Mouse (Mus musculus) CH12F3 (cell line): ENCODE measurements around the gene Gm14085.
"Not testable (repeated sequence)": the region's sequence is repeated elsewhere in the genome, so short reads cannot be mapped to it uniquely, and the experiment has no call there.

ENCODE experiments used
- in situ Hi-C: fragments of 300-500 bp; cut with MboI; formaldehyde crosslinking; loops from 2 replicates; pipeline ENCODE4 v1.14.3; 2020; ENCODE audit warnings: low sequenced_read_pairs

Gene Gm14085

DNA sequence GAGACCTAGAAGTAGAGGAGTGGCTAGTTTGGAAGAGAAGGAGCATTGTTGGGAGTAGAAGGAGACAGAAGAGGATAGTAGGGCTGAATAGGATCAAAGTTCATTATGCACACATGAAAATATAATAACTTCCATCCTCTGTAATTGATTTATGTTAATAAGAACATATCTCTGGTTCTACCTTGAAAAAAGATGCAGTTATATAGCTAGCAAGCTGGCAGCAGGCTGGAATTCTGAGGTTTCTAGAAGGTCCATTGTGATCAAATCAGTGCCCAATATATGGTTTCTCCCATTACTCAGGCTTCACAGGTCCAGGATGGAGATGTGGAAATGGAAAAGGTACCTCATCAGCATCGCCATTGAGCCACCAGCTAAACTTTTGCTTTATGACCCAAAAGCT, at the start of gene Gm14085:
Gene Gm14085 (plus strand): TSS at position 301 of the 400 bp plus-strand sequence.
- in situ Hi-C loops: no loop called here

DNA sequence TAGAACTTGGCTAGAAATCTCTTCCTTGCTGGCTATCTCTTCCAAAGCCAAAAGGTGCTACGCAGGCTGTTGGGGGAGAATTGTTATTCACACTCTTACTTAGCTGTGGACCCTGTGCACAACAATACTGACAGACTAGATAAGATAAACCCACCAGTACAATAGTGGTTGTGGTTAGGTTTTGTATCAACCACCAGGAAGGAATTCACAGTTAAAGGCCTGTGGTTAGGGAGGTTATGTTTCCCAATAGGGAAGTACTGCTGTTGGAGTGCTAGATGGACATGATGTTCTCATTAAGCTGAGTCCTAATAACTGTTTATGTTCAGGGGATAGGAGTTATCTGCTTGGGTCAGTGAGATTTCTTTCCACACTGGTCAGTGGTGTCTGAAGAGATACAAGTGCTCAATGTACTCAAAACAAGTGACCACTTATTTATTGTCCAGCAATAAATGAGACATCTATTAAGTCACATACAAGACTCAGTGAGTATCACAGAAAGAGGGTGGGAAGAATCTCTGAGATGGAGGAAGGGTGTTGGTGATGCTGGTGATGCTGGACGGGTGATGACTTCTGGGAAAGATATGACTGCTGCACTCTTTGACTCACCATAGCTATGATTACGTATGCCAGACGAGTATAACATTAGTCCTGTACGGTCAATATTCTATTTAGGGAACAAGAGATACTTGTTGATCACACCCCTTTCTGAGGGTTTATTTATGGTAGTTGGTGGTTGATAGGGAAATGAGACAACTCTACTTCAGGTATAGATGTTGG, 45.8 kb upstream of the Gm14085 start:
- in situ Hi-C loops: not testable (repeated sequence)

DNA sequence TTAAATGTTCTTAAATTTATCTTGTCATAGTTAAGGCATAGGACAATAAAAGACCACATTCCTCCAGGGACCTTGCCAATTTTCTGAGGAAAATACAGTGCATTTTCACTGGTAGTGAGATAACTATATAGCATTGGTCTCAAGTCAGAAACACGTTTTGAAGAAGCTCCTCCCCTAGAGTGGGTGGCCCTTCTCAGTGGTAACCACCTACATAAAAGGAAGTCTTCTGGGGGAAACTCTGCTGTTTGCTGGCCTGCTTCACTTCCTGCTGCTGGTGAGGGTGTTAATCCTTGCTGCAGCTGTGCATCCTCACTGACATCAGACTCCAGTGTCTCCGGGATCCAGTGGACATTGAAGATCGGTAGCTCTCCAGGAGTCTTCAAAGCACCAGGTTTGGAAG, 44.2 kb upstream of the Gm14085 start:
- in situ Hi-C loops: not testable (repeated sequence)

DNA sequence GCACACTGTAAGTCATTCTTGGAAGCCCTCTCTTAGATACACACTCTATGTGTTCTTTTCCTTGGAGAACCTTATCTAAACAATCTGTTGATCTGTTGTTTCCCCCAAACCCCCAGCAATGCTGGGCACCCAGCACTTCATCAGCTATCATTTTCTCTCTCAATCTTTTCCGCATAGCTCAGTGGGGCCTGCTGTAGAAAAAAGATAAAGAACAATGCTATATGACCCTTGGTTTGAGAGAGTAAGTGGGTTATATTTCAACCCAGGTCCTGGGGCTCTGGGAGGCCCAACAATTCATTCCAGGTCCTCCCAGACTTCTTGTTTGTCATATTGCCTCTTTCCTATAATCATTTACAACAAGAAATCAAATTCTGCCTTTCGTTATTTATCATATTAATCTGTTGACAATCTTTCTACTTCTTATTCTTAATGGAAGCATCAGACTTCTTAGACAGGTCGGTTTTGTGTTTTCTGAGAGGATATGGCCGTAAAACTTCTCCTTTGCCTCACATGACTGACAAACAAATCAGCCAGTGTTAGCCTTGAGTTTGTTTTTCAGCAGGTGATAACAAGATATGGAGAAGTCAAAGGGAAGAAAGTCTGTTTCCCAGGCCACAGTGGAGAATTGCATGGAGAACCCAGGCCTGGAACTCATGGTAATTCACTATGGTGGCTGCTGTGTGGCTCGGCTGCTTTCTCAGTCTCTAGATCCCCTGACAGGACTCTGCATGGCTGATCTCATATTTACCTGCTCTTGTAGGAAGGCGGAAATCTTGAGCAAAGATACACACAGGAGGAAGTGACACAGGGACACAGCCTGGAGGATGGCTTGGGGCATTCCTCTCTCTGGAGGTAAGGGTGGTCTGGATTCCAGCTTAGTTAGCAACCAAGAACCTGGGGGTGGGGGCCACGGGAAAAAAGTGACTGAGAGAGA, 43.5 kb upstream of the Gm14085 start:
- in situ Hi-C loops: no loop called here

DNA sequence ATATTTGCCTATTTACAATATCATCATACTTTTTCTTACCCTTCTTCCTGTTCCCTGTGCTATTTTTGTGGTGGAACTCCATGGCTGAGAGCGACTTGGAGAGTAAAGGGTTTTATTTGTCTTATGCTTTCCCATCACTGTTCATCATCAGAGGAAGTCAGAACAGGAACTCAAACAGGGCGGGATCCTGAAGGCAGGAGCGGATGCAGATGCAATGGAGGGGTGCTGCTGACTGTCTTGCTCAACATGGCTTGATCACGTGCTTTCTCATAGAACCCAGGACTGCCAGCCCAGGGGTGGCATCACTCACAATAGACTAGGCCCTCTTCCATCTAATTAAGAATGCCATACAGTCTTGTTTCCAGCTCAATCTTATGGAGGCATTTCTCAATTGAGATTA, 34.4 kb upstream of the Gm14085 start:
- in situ Hi-C loops: no loop called here

DNA sequence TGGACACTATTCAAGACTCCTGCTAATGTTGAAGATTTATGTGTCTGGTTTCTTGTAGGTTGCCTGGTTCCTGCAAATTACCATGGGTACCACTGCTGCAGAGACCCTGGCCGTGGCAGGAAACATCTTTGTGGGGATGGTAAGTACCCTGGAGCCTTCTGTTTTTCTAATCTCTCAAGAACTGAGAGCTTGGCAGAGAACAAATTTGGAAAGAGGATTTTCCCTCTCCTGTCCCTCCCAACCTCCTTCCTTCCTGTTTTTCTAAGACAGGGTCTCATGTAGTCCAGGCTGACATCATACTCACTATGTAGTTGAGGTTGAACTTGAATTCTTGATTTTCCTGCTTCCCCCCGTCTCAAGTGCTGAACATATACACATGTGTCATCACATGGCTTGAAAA, 32.3 kb upstream of the Gm14085 start:
- in situ Hi-C loops: no loop called here

DNA sequence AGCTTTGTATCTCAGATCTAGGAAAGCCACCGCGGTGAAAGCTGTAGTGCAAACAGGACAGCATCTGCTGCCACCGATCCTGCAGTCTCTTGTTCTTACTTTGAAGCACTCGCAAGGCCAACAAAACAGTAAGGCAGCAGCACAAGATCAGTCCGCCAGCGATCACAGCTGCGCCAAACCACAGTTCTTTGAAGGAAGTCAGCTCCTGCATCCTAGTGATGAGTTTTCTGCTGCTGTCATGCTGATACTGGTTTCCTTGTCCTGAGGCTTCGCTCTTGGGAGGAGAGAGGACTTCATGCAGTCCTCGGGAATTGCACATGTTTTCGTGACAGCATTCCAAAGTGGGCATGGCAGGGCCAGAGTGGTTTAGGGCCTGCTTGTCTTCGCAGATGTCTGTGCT, 17.8 kb upstream of the Gm14085 start:
- in situ Hi-C loops: no loop called here

DNA sequence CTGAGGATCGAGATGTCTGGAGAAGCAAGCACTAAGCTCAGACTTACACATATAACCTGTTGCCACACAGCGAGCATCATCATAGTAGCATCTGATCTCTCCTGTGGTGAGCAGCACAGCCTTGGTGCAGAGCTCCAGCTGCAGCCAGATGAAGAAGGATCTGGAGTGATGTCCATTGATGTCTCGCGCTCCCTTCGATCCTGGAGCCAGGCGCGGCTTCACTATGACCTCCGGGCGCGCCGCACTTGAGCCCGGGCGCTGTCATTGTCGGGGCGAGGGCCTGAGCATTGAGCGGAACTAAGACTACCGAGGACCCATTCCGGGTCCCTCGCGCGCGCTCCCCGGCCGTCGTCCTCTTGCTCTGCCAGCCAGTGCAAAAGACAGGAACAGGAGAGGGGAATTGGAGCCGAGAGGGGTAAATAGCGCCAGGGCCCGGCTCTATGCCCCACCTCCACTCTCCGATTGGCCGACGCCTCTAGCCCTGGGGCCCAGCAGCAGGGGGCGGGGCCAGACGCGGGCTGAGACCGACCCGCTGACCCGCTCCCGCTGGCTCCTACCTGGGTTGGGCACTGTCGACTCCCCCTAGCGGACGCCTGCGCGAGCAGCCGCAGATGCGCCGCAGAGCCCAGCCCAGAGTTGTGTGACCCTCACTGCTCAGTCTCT, 17.3 kb upstream of the Gm14085 start:
- in situ Hi-C loops: no loop called here

DNA sequence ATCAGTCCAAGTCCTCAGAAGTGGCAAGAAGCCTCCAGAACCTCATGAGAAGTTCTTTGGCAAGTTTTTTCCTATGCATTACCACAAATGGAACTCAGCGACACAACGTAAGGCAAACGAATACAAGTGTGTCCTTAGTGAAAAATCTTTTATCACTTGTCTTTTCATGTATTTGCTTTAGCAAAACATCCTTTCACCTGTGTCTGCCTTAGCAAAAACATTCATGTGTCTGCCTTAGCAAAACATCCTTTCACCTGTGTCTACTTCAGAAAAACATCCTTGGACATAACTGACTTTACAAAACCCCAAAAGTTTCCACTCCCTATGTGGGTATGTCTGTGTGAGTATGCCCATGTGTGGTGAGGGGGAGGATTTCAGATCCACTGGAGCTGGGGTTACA, 15.5 kb upstream of the Gm14085 start:
- in situ Hi-C loops: no loop called here

DNA sequence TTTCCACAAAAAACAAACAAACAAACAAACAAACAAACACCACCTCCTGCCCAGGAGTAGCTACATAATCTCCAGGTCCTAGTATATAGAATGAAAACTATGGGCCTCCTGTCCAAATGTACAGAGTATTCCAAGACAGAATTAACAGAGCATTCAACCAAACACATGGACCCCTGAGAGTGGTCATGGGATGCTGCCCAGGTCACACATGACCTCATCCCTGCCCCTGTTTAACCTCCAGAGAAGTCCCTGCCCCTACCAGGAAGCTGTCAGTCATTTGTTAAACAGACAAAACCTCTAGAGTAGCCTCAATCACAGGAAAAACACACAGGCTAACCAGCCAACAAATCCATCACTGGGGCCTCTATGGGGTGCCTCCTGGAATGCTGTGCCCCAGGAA, 8.2 kb upstream of the Gm14085 start:
- in situ Hi-C loops: no loop called here

DNA sequence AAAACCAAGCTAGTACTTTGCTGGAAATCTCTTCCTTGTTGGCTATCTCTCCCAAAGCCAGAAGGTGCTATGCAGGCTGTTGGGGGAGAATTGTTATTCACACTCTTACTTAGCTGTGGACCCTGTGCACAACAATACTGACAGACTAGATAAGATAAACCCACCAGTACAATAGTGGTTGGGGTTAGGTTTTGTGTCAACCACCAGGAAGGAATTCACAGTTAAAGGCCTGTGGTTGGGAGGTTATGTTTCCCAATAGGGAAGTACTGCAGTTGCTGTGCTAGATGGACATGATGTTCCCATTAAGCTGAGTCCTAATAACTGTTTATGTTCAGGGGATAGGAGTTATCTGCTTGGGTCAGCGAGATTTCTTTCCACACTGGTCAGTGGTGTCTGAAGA, 954 bp upstream of the Gm14085 start:
- in situ Hi-C loops: not testable (repeated sequence)

DNA sequence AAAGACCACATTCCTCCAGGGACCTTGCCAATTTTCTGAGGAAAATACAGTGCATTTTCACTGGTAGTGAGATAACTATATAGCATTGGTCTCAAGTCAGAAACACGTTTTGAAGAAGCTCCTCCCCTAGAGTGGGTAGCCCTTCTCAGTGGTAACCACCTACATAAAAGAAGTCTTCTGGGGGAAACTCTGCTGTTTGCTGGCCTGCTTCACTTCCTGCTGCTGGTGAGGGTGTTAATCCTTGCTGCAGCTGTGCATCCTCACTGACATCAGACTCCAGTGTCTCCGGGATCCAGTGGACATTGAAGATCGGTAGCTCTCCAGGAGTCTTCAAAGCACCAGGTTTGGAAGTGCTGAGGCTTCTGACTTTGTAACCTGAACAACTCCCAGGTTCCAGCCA, 913 bp downstream of the Gm14085 start:
- in situ Hi-C loops: not testable (repeated sequence)

DNA sequence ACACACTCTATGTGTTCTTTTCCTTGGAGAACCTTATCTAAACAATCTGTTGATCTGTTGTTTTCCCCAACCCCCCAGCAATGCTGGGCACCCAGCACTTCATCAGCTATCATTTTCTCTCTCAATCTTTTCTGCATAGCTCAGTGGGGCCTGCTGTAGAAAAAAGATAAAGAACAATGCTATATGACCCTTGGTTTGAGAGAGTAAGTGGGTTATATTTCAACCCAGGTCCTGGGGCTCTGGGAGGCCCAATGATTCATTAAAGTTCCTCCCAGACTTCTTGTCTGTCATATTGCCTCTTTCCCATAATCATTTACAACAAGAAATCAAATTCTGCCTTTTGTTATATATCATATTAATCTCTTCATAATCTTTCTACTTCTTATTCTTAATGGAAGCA, 1.4 kb downstream of the Gm14085 start:
- in situ Hi-C loops: not testable (repeated sequence)

DNA sequence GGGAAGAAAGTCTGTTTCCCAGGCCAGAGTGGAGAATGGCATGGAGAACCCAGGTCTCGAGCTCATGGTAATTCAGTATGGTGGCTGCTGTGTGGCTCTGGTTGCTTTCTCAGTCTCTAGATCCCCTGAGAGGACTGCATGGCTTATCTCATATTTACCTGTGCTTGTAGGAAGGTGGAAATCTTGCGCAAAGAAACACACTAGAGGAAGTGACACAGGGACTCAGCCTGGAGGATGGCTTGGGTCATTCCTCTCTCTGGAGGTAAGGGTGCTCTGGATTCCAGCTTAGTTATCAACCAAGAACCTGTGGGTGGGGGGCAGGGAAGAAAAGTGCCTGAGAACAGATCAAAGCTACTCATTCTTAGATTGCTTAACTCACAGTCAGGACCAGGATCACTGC, 1.9 kb downstream of the Gm14085 start:
- in situ Hi-C loops: no loop called here

DNA sequence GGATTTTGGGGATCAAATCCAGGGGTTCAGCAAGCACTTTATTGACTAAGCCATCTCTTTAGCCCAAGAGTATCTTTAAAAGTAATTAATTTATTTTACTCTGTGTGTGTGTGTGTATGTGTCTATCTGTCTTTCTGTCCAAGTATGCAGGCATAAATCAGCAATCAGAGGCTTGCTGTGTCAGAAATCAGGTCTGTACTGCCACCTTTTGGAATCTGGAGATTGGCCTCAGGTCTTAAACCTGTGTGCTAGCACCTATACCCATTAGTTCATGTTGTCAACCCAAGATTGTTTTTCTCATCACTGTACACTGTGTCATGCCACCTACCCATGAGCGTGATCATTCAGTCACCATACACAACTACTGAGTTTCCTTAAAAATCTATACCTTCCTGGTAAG, 45.0 kb downstream of the Gm14085 start:
- in situ Hi-C loops: not testable (repeated sequence)

DNA sequence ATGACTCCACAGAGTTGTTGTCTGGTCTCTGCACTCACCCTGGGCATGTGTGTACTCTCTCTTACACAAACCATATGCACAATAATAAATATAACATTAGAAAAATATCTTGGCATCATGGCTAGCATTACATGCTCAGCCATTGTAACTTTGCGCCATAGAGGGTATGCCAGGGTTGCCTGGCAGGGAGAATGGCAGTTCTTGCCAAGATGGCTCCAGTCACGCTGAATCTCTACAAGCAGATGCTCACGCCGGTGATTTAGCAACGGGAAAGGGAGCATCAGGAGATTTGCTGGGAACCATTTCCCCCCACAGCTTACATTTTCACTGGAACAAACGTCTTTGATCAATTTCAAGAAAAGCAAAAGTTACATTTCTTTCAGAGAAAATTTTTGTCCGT, 46.5 kb downstream of the Gm14085 start:
- in situ Hi-C loops: no loop called here

DNA sequence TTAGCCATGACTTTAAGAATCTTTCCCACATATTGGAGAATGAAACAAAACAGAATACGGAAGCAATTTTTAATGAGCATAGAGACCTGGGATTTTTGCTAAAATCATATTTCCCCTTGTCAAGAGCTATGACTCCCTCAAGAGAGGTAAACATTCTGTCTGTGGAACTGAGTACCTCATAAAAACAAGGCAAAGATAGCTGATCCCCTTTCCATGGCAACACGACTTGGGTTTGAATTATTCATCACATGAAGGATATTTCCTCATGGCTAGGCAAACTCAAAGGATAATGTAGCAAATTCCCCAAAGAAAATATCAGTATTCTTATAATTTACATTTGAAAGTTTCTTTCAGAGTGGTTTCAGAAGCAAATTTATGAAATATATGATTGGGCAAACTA, 47.0 kb downstream of the Gm14085 start:
- in situ Hi-C loops: no loop called here

DNA sequence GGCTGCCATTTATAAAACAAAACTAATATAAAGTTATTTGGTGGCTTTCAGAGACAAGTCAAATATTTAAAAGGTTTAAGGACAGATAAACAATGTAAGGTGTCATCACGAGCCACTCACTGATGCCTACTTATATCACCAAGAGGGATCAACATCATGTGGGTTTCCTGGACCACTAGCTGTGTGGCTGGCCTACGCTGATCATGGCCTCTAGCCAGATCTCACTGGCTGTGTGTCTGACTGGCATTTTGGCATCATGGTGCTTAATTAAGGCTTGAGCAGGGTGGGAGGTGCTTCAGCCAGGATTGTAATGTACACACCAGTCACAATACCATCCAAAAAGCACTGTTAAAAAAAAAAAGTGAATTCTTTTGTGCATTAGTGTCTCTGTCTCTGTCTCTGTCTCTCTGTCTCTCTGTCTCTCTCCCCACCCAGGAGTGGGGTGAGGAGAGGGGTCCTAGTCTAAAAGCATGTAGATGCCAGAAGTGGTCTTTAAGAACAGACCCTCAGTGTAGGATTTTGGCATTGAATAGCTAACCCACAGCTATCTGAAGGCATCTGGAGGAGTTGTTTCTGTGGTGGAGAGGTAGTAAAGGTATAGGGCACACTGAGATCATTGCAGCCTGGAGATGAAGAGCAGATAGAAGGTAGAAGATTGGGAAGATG, 47.5 kb downstream of the Gm14085 start:
- in situ Hi-C loops: no loop called here

DNA sequence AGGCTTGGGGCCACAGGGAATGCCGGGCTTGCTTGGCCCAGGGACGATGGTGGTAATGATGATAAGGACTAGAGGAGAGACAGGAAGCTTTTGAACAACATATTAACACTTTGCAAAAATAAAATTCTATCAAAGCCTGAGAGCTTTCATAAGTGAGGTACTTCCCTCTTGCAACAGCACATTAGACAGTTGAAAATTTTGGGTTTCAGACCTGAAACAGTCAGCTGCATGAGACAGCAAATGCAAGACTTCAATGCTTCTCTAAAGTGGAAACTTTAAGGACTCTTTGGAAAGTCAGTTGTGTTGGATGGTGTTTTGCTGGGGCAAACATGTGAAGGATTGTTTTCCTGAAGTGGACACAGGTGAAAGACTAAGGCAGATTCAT, 48.1 kb downstream of the Gm14085 start:
- in situ Hi-C loops: no loop called here

DNA sequence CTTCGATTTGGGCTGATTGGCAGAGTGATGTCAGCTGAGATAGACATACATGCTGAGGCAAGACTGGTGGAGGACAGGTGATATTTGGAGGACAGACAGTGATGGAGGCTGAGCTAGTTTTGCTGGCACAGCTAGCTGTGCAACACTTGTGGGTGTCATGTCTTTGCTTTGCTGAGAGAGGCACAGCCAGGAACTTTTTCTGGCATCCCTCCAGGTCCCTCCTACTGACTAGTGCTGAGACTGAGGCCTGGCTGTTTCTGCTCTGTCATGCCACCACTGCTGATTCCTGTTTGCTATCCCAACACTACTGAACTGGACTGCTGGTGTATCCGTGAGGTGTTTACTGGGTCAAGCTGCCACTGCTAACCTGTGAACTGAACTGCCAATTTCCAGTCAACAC, 48.6 kb downstream of the Gm14085 start:
- in situ Hi-C loops: no loop called here

DNA sequence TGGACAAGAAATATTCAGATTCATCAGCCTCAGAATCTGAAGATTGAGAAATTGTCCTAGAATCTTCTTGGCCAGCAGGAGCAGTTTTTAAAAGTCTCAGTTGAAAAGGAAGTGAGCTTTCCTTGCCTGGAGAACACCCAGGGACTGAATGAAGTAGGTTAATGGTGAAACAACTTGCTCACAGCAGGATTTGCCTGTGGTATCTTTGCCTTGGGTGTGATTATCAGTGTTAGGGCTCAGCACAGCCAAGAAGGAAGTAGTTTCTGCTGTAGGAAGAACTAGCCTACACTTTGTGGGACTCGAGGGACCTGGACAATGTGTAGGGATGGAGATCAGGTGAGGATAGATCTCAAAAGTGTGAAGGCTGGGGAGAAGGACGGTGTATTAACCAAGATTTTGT, 49.9 kb downstream of the Gm14085 start:
- in situ Hi-C loops: no loop called here
